Mouse (Mus musculus) MEL (cell line): ENCODE measurements at regions not wholly inside any gene's neighbourhood (a gene's known extent, or its start where the extent isn't known, plus 50 kb on each side); places are given as distances from the start of the nearest gene placed in this dataset.

Source experiments
- DNase-seq: peaks from one replicate; pipeline ENCODE4 v3.0.0; 2011; ENCODE audit warnings: low read depth, low spot score
- H3K27ac ChIP-seq: 2 replicates; pipeline ENCODE4 v1.5.1; 2012; ENCODE audit warnings: low read depth, mild to moderate bottlenecking, control low read depth, low read length, moderate library complexity; ENCODE audit not compliant: control insufficient read depth
- H3K27me3 ChIP-seq, 2 experiments: fragments of 150-350 bp in 1 of 2; sonication (generic) in 1 of 2; 2 replicates each; pipeline ENCODE4 v1.6.1; 2012; ENCODE audit warnings: low read length in 2 of 2, mild to moderate bottlenecking in 2 of 2, improper control_type of control experiment in 1 of 2, moderate library complexity in 1 of 2; ENCODE audit not compliant: insufficient read depth in 2 of 2, control insufficient read depth in 1 of 2
- H3K36me3 ChIP-seq, 2 experiments: 2 replicates each; pipeline ENCODE4 v1.6.1; 2012 to 2014; ENCODE audit warnings: low read length in 2 of 2, improper control_type of control experiment in 1 of 2, inconsistent platforms in 1 of 2, mild to moderate bottlenecking in 1 of 2; ENCODE audit not compliant: insufficient read depth in 2 of 2, control insufficient read depth in 1 of 2
- H3K4me1 ChIP-seq, 2 experiments: fragments of 150-350 bp in 1 of 2; sonication (generic) in 1 of 2; 2 replicates each; pipeline ENCODE4 v1.6.1; 2012; ENCODE audit warnings: low read length in 2 of 2, improper control_type of control experiment in 1 of 2, mild to moderate bottlenecking in 1 of 2; ENCODE audit not compliant: insufficient read depth in 2 of 2, control insufficient read depth in 1 of 2
- H3K4me3 ChIP-seq, 2 experiments: fragments of 150-350 bp in 1 of 2; sonication (generic) in 1 of 2; 2 replicates each; pipeline ENCODE4 v1.5.1; 2012; ENCODE audit warnings: low read depth in 2 of 2, low read length in 2 of 2, mild to moderate bottlenecking in 2 of 2, moderate library complexity in 2 of 2, control low read depth in 1 of 2, improper control_type of control experiment in 1 of 2; ENCODE audit not compliant: control insufficient read depth in 1 of 2, insufficient read depth in 1 of 2
- H3K79me2 ChIP-seq: 2 replicates; pipeline ENCODE4 v1.6.1; 2012; ENCODE audit warnings: mild to moderate bottlenecking, low read length, moderate library complexity; ENCODE audit not compliant: control insufficient read depth, poor library complexity, insufficient read depth
- H3K9ac ChIP-seq: 2 replicates; pipeline ENCODE4 v1.6.1; 2012; ENCODE audit warnings: low read depth, mild to moderate bottlenecking, control low read depth, low read length, moderate library complexity; ENCODE audit not compliant: control insufficient read depth, poor library complexity, severe bottlenecking
- H3K9me3 ChIP-seq: fragments of 150-350 bp; sonication (generic); replicated peaks from 2 replicates; pipeline ENCODE4 v1.6.1; 2012; ENCODE audit warnings: mild to moderate bottlenecking, low read length, improper control_type of control experiment, moderate library complexity; ENCODE audit not compliant: insufficient read depth
- CTCF ChIP-seq, 3 experiments: IDR thresholded peaks in 2 of 3; conservative IDR thresholded peaks in 1 of 3; 2 replicates each; pipeline ENCODE4 v1.5.1; 2011 to 2012; ENCODE audit warnings: low read length in 3 of 3, low read depth in 2 of 3, mild to moderate bottlenecking in 2 of 3, improper control_type of control experiment in 1 of 3, inconsistent platforms in 1 of 3, mixed read lengths in 1 of 3, moderate library complexity in 1 of 3; ENCODE audit not compliant: control insufficient read depth in 1 of 3, insufficient read depth in 1 of 3, poor library complexity in 1 of 3, severe bottlenecking in 1 of 3
- ELF1 ChIP-seq: IDR thresholded peaks from 2 replicates; pipeline ENCODE4 v1.6.1; 2014; ENCODE audit warnings: low read depth, mild to moderate bottlenecking, inconsistent platforms, low read length, improper control_type of control experiment, moderate library complexity
- GABPA ChIP-seq: IDR thresholded peaks from 2 replicates; pipeline ENCODE4 v1.6.1; 2012; ENCODE audit warnings: low read depth, mild to moderate bottlenecking, inconsistent platforms, low read length, improper control_type of control experiment, moderate library complexity
- KAT2A ChIP-seq: conservative IDR thresholded peaks from 2 replicates; pipeline ENCODE4 v1.6.1; 2012; ENCODE audit warnings: low read depth, low read length, improper control_type of control experiment, inconsistent platforms
- MAX ChIP-seq: IDR thresholded peaks from 2 replicates; pipeline ENCODE4 v1.6.1; 2011; ENCODE audit warnings: low read length, improper control_type of control experiment
- MAZ ChIP-seq: IDR thresholded peaks from 2 replicates; pipeline ENCODE4 v1.6.1; 2012; ENCODE audit warnings: low read depth, mild to moderate bottlenecking, inconsistent platforms, low read length, improper control_type of control experiment
- MXI1 ChIP-seq: IDR thresholded peaks from 2 replicates; pipeline ENCODE4 v1.6.1; 2011; ENCODE audit warnings: mild to moderate bottlenecking, low read depth, low read length, improper control_type of control experiment
- MYB ChIP-seq: IDR thresholded peaks from 2 replicates; pipeline ENCODE4 v1.6.1; 2011; ENCODE audit warnings: mild to moderate bottlenecking, low read depth, low read length, improper control_type of control experiment
- MYC ChIP-seq: IDR thresholded peaks from 2 replicates; pipeline ENCODE4 v1.6.1; 2011; ENCODE audit warnings: low read depth, mild to moderate bottlenecking, low read length, improper control_type of control experiment, moderate library complexity
- NRF1 ChIP-seq: IDR thresholded peaks from 2 replicates; pipeline ENCODE4 v1.6.1; 2014; ENCODE audit warnings: low read depth, mild to moderate bottlenecking, inconsistent platforms, low read length, improper control_type of control experiment, moderate library complexity; ENCODE audit not compliant: poor library complexity, insufficient read depth, severe bottlenecking
- POLR2A ChIP-seq, 2 experiments: IDR thresholded peaks; 2 replicates each; pipeline ENCODE4 v1.6.1; 2011 to 2012; ENCODE audit warnings: low read length in 2 of 2, mild to moderate bottlenecking in 2 of 2, control low read depth in 1 of 2, improper control_type of control experiment in 1 of 2, low read depth in 1 of 2, moderate library complexity in 1 of 2; ENCODE audit not compliant: control insufficient read depth in 1 of 2, insufficient read depth in 1 of 2, poor library complexity in 1 of 2
- POLR2AphosphoS5 ChIP-seq: IDR thresholded peaks from 2 replicates; pipeline ENCODE4 v1.6.1; 2012; ENCODE audit warnings: low read depth, borderline replicate concordance, mild to moderate bottlenecking, inconsistent platforms, low read length, moderate library complexity, mixed read lengths
- TBP ChIP-seq: IDR thresholded peaks from 2 replicates; pipeline ENCODE4 v1.8.0; 2011; ENCODE audit warnings: low read depth, low read length, improper control_type of control experiment
- UBTF ChIP-seq: IDR thresholded peaks from 2 replicates; pipeline ENCODE4 v1.6.1; 2012; ENCODE audit warnings: low read depth, mild to moderate bottlenecking, inconsistent platforms, low read length, improper control_type of control experiment, moderate library complexity, borderline replicate concordance; ENCODE audit not compliant: insufficient read depth
- ZKSCAN1 ChIP-seq: IDR thresholded peaks from 2 replicates; pipeline ENCODE4 v1.6.1; 2012; ENCODE audit warnings: low read depth, mild to moderate bottlenecking, inconsistent platforms, low read length, improper control_type of control experiment, moderate library complexity
- ZNF384 ChIP-seq: IDR thresholded peaks from 2 replicates; pipeline ENCODE4 v1.6.1; 2012; ENCODE audit warnings: low read depth, mild to moderate bottlenecking, inconsistent platforms, low read length, improper control_type of control experiment

GRCm38 (mm10) chr11:114502562-114502961 lies 165.8 kb upstream of the Rpl38 start:
- Histone ChIP-seq H3K4me1 (no peaks in the 10 kb centered on the region), H3K79me2 (no peaks in the 10 kb centered on the region), H3K27ac (no peak overlapping the region), H3K9me3 (no peaks in the 10 kb centered on the region), H3K27me3 (no peaks in the 10 kb centered on the region), H3K4me3 (no peak overlapping the region), H3K9ac (no peak overlapping the region), H3K36me3 (no peaks in the 10 kb centered on the region)
- no peak for DNase-seq
- TF ChIP-seq UBTF (no peak), MYC (no peak), MYB (no peak), MAX (no peak), MXI1 (no peak), TBP (no peak), POLR2AphosphoS5 (no peak), GABPA (no peak), CTCF (IDR thresholded peaks at IDR 0.05 in 2 of 3, conservative IDR thresholded peaks at IDR 0.05 in 1 of 3; ENCODE audit: control insufficient read depth in 1 of 3, insufficient read depth in 1 of 3, low read depth in 2 of 3, low read length in 3 of 3, poor library complexity in 1 of 3, severe bottlenecking in 1 of 3) (no peak), ZNF384 (no peak)

GRCm38 (mm10) chr11:114501869-114502540 lies 166.3 kb upstream of the Rpl38 start:
- Histone ChIP-seq H3K9me3 (no peaks in the 10 kb centered on the region), H3K4me3 (no peak overlapping the region), H3K79me2 (no peaks in the 10 kb centered on the region), H3K36me3 (no peaks in the 10 kb centered on the region), H3K27me3 (no peaks in the 10 kb centered on the region)
- no peak for TF ChIP-seq POLR2A (IDR thresholded peaks at IDR 0.05; ENCODE audit: control insufficient read depth in 1 of 2, insufficient read depth in 1 of 2, low read depth in 1 of 2, low read length in 2 of 2, poor library complexity in 1 of 2)
- no peak for TF ChIP-seq MXI1
- TF ChIP-seq KAT2A: no peak
- no peak for TF ChIP-seq CTCF (IDR thresholded peaks at IDR 0.05 in 2 of 3, conservative IDR thresholded peaks at IDR 0.05 in 1 of 3; ENCODE audit: control insufficient read depth in 1 of 3, insufficient read depth in 1 of 3, low read depth in 2 of 3, low read length in 3 of 3, poor library complexity in 1 of 3, severe bottlenecking in 1 of 3)
- no peak for TF ChIP-seq MYB
- no peak for TF ChIP-seq ZKSCAN1
- no peak for TF ChIP-seq NRF1
- TF ChIP-seq MAZ: no peak
- no peak for TF ChIP-seq ELF1
- TF ChIP-seq, all 39 proteins: peak for 0
- no peak for DNase-seq
- Histone ChIP-seq H3K27ac (no peak overlapping the region), H3K9ac (no peak overlapping the region), H3K4me1 (no peaks in the 10 kb centered on the region)
